Mouse (Mus musculus) CH12.LX (cell line): ENCODE results near the gene A730061H03Rik. TPM values are rescaled to one million over a fixed set of nuclear protein-coding genes. Genes with fewer than 3 reads are reported as not detected.

Experiments used
- DNase-seq: peaks from one replicate; pipeline ENCODE4 v3.0.0-alpha.2; 2013; ENCODE audit errors: extremely low read depth
- H3K27ac ChIP-seq: 2 replicates; pipeline ENCODE4 v1.5.1; 2012; ENCODE audit warnings: low read depth, mild to moderate bottlenecking, control low read depth, moderate library complexity; ENCODE audit not compliant: insufficient read depth
- H3K27me3 ChIP-seq: replicated peaks from 2 replicates; pipeline ENCODE3; 2012; ENCODE audit warnings: inconsistent platforms
- H3K36me3 ChIP-seq, 2 experiments: replicated peaks in 1 of 2; 2 replicates each; pipeline versions ENCODE3 to v1.6.1; 2012; ENCODE audit warnings: inconsistent platforms in 1 of 2, low read length in 1 of 2, mild to moderate bottlenecking in 1 of 2, mixed read lengths in 1 of 2, moderate library complexity in 1 of 2; ENCODE audit not compliant: control insufficient read depth in 1 of 2, insufficient read depth in 1 of 2
- H3K4me1 ChIP-seq, 2 experiments: 2 replicates each; pipeline ENCODE4 v1.6.1; 2012; ENCODE audit warnings: inconsistent platforms in 1 of 2, moderate library complexity in 1 of 2; ENCODE audit not compliant: insufficient read depth in 2 of 2, control insufficient read depth in 1 of 2
- H3K4me2 ChIP-seq: 2 replicates; pipeline ENCODE4 v1.6.1; 2012; ENCODE audit warnings: low read depth, mild to moderate bottlenecking, control low read depth; ENCODE audit not compliant: poor library complexity, insufficient read depth, severe bottlenecking
- H3K4me3 ChIP-seq, 3 experiments: fragments of 150-350 bp in 1 of 3; sonication (generic) in 1 of 3; replicated peaks in 1 of 3; 2 replicates each; pipeline versions ENCODE3 to v1.5.1; 2011 to 2012; ENCODE audit warnings: low read depth in 2 of 3, low read length in 2 of 3, mild to moderate bottlenecking in 2 of 3, moderate library complexity in 2 of 3, control low read depth in 1 of 3, improper control_type of control experiment in 1 of 3, inconsistent platforms in 1 of 3, mixed read lengths in 1 of 3; ENCODE audit not compliant: poor library complexity in 1 of 3
- H3K79me2 ChIP-seq: replicated peaks from 2 replicates; pipeline ENCODE4 v1.6.1; 2012; ENCODE audit warnings: mild to moderate bottlenecking, moderate library complexity; ENCODE audit not compliant: control insufficient read depth, poor library complexity, insufficient read depth, severe bottlenecking; ENCODE audit errors: extremely low read depth
- H3K9ac ChIP-seq: 2 replicates; pipeline ENCODE4 v1.6.1; 2012; ENCODE audit warnings: low read depth, mild to moderate bottlenecking, control low read depth, moderate library complexity; ENCODE audit not compliant: insufficient read depth
- H3K9me3 ChIP-seq: replicated peaks from 2 replicates; pipeline ENCODE3; 2012; ENCODE audit warnings: low read length, inconsistent platforms, mixed read lengths
- CHD2 ChIP-seq: IDR thresholded peaks from 2 replicates; pipeline ENCODE4 v1.6.1; 2011; ENCODE audit warnings: low read length, improper control_type of control experiment
- CTCF ChIP-seq, 2 experiments: IDR thresholded peaks in 1 of 2; conservative IDR thresholded peaks in 1 of 2; 2 replicates each; pipeline ENCODE4 v1.5.1; 2011 to 2012; ENCODE audit warnings: low read depth in 2 of 2, low read length in 2 of 2, improper control_type of control experiment in 1 of 2, inconsistent platforms in 1 of 2, mild to moderate bottlenecking in 1 of 2, moderate library complexity in 1 of 2
- E2F4 ChIP-seq: IDR thresholded peaks from 2 replicates; pipeline ENCODE4 v1.6.1; 2011; ENCODE audit warnings: low read depth, low read length, improper control_type of control experiment; ENCODE audit not compliant: insufficient replicate concordance
- EP300 ChIP-seq: IDR thresholded peaks from 2 replicates; pipeline ENCODE4 v1.6.1; 2011; ENCODE audit warnings: low read length, improper control_type of control experiment
- ETS1 ChIP-seq: conservative IDR thresholded peaks from 2 replicates; pipeline ENCODE4 v1.6.1; 2012; ENCODE audit warnings: low read depth, mild to moderate bottlenecking, inconsistent platforms, low read length, improper control_type of control experiment, moderate library complexity
- IRF4 ChIP-seq: IDR thresholded peaks from 2 replicates; pipeline ENCODE4 v1.6.1; 2014; ENCODE audit warnings: low read depth, mild to moderate bottlenecking, inconsistent platforms, low read length, improper control_type of control experiment
- JUN ChIP-seq: IDR thresholded peaks from 2 replicates; pipeline ENCODE4 v1.6.1; 2011; ENCODE audit warnings: low read depth, mild to moderate bottlenecking, low read length, improper control_type of control experiment, moderate library complexity; ENCODE audit not compliant: insufficient read depth
- MAFK ChIP-seq: IDR thresholded peaks from 2 replicates; pipeline ENCODE4 v1.6.1; 2011; ENCODE audit warnings: low read length, improper control_type of control experiment; ENCODE audit not compliant: insufficient replicate concordance
- MAX ChIP-seq: IDR thresholded peaks from 2 replicates; pipeline ENCODE4 v1.6.1; 2011; ENCODE audit warnings: low read length, improper control_type of control experiment
- MAZ ChIP-seq: IDR thresholded peaks from 2 replicates; pipeline ENCODE4 v1.6.1; 2012; ENCODE audit warnings: low read depth, mild to moderate bottlenecking, inconsistent platforms, low read length, improper control_type of control experiment, moderate library complexity
- MYC ChIP-seq: IDR thresholded peaks from 2 replicates; pipeline ENCODE4 v1.6.1; 2011; ENCODE audit warnings: low read depth, mild to moderate bottlenecking, improper control_type of control experiment, low read length
- NELFE ChIP-seq: IDR thresholded peaks from 2 replicates; pipeline ENCODE4 v1.6.1; 2011; ENCODE audit warnings: low read depth, low read length, improper control_type of control experiment
- NRF1 ChIP-seq: IDR thresholded peaks from 2 replicates; pipeline ENCODE4 v1.6.1; 2014; ENCODE audit warnings: low read depth, mild to moderate bottlenecking, inconsistent platforms, low read length, improper control_type of control experiment, moderate library complexity
- PAX5 ChIP-seq: IDR thresholded peaks from 2 replicates; pipeline ENCODE4 v1.6.1; 2012; ENCODE audit warnings: low read length, inconsistent platforms, mixed read lengths
- POLR2A ChIP-seq: IDR thresholded peaks from 2 replicates; pipeline ENCODE4 v1.6.1; 2011; ENCODE audit warnings: low read depth, mild to moderate bottlenecking, improper control_type of control experiment, low read length
- POLR2AphosphoS2 ChIP-seq: IDR thresholded peaks from 2 replicates; pipeline ENCODE4 v1.6.1; 2011; ENCODE audit warnings: low read depth, low read length, improper control_type of control experiment
- RAD21 ChIP-seq: IDR thresholded peaks from 2 replicates; pipeline ENCODE4 v1.6.1; 2011; ENCODE audit warnings: low read depth, mild to moderate bottlenecking, low read length, improper control_type of control experiment, moderate library complexity
- SIN3A ChIP-seq: IDR thresholded peaks from 2 replicates; pipeline ENCODE4 v1.6.1; 2012; ENCODE audit warnings: low read length, improper control_type of control experiment, inconsistent platforms
- SMC3 ChIP-seq: IDR thresholded peaks from 2 replicates; pipeline ENCODE4 v1.6.1; 2011; ENCODE audit warnings: low read depth, low read length, improper control_type of control experiment
- TBP ChIP-seq: conservative IDR thresholded peaks from 2 replicates; pipeline ENCODE4 v1.6.1; 2011; ENCODE audit warnings: low read depth, low read length, improper control_type of control experiment
- TCF12 ChIP-seq: IDR thresholded peaks from 2 replicates; pipeline ENCODE4 v1.6.1; 2014; ENCODE audit warnings: low read depth, mild to moderate bottlenecking, inconsistent platforms, low read length, improper control_type of control experiment
- USF1 ChIP-seq: IDR thresholded peaks from 2 replicates; pipeline ENCODE4 v1.6.1; 2014; ENCODE audit warnings: low read depth, mild to moderate bottlenecking, inconsistent platforms, low read length, improper control_type of control experiment
- ZKSCAN1 ChIP-seq: IDR thresholded peaks from 2 replicates; pipeline ENCODE4 v1.6.1; 2012; ENCODE audit warnings: low read depth, inconsistent platforms, low read length, improper control_type of control experiment, borderline replicate concordance
- ZMIZ1 ChIP-seq: IDR thresholded peaks from 2 replicates; pipeline ENCODE4 v1.6.1; 2012; ENCODE audit warnings: low read depth, mild to moderate bottlenecking, inconsistent platforms, low read length, improper control_type of control experiment
- ZNF384 ChIP-seq: IDR thresholded peaks from 2 replicates; pipeline ENCODE4 v1.6.1; 2012; ENCODE audit warnings: low read depth, low read length, improper control_type of control experiment, inconsistent platforms
- dilution Hi-C: fragments of 300-500 bp; cut with MboI; formaldehyde crosslinking; loops from 2 replicates; pipeline ENCODE4 v1.14.3; 2020; ENCODE audit warnings: low sequenced_read_pairs; ENCODE audit not compliant: extremely low pct_unique_long_range_greater_than_20kb, extremely low pct_ligation_motif_present
- in situ Hi-C: fragments of 300-500 bp; cut with MboI; formaldehyde crosslinking; loops from 3 replicates; pipeline ENCODE4 v1.14.3; 2019; ENCODE audit warnings: low sequenced_read_pairs, low pct_ligation_motif_present, low pct_unique_long_range_greater_than_20kb, mixed read lengths
- polyA plus RNA-seq: library from polyadenylated mRNA; unstranded; fragments of >175 nt; gene quantifications from 2 replicates; pipeline ENCODE4 v1.2.1, GENCODE M21; 2012; ENCODE audit warnings: low read depth; ENCODE audit not compliant: insufficient read length
- total RNA-seq, 2 experiments: library from RNA; depleted of rRNA; stranded (reverse); fragments of 300-350 nt in 1 of 2; fragments of >200 nt in 1 of 2; gene quantifications; 2 replicates each; pipeline ENCODE4 v1.2.3; 2012 to 2014

The A730061H03Rik gene
- total and polyA plus RNA-seq, 3 experiments = 0.34 to 0.93 TPM; not detected in 1

DNA sequence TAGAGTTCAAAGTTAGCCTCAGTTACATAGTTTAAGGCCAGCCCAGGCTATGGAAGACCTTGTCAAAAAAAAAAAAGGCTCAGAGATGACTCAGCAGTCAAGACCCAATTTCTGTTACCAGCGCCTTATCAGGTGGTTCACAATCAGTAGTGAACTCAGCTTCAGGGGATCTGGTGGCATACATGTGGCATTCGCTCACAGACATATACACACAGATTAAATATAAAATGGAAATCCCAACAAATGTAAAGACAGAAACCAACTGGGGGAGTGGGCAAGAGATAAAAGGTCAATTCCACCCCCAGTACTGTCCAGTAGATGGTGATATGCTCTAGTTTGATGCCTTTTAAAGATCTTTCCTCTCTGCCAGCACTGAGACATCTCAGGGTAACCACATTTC is 25.9 kb upstream of the A730061H03Rik start:
- Histone ChIP-seq H3K36me3 (peaks cover 24 to 52% of the 10 kb centered on the region in 2 experiments), H3K79me2 (peaks cover 23% of the 10 kb centered on the region), H3K9me3 (no peaks in the 10 kb centered on the region), H3K4me2 (no peak overlapping the region), H3K27me3 (no peaks in the 10 kb centered on the region), H3K27ac (peak overlapping the region; percentile 83), H3K9ac (no peak overlapping the region), H3K4me3 (no peak overlapping the region), H3K4me1 (peaks cover 8 to 57% of the 10 kb centered on the region in 2 experiments)
- dilution Hi-C loops (no loop called here), in situ Hi-C loops (no loop called here)
- DNase-seq = no peak
- no peak for TF ChIP-seq USF1
- no peak for TF ChIP-seq IRF4
- TF ChIP-seq POLR2AphosphoS2 = no peak
- TF ChIP-seq MAFK = peak; percentile 69; the same call in 1 of the 2 replicates
- TF ChIP-seq MAX = no peak
- no peak for TF ChIP-seq NRF1
- TF ChIP-seq ZKSCAN1 = no peak
- TF ChIP-seq MAZ = no peak
- TF ChIP-seq TBP = no peak
- TF ChIP-seq SMC3 = peak; percentile 19; the same call in 1 of the 2 replicates
- no peak for TF ChIP-seq CHD2
- peak in 1 of 2 experiments; percentile 59; a peak in 2 of 4 replicates for TF ChIP-seq CTCF (conservative IDR thresholded peaks at IDR 0.05 in 1 of 2, IDR thresholded peaks at IDR 0.05 in 1 of 2; ENCODE audit: low read depth in 2 of 2, low read length in 2 of 2)
- no peak for TF ChIP-seq TCF12
- no peak for TF ChIP-seq PAX5
- 0 out of 2 replicates have a peak, but pooled peaks have one; percentile 19 for TF ChIP-seq POLR2A
- no peak for TF ChIP-seq E2F4
- no peak for TF ChIP-seq SIN3A
- no peak for TF ChIP-seq ETS1
- peak; percentile 82 for TF ChIP-seq ZNF384
- TF ChIP-seq EP300 = no peak
- no peak for TF ChIP-seq JUN
- no peak for TF ChIP-seq NELFE
- TF ChIP-seq RAD21 = peak; percentile 43
- TF ChIP-seq ZMIZ1 = no peak
- peak; percentile 41; the same call in 1 of the 2 replicates for TF ChIP-seq MYC
